Mouse (Mus musculus): ENCODE results near the gene Pigx.

The Pigx gene

GRCm38 (mm10) chr16:32099638-32100150, at the start of gene Pigx, which contains the start of gene Cep19:
Gene Pigx (minus strand): TSS chr16:32099740.
Gene Cep19 (plus strand): TSS chr16:32099800.
- ChIA-PET CTCF (interaction anchor here in 3 of 4 experiments (0.5 to 1.0 kb wide), 4 partner anchors 9 to 471 kb away, joined by 3 to 4 read pairs (median 4); no protein-coding TSS in a partner anchor), POLR2A (interaction anchor here in 3 of 4 experiments (0.6 to 2.6 kb wide), 27 partner anchors 9 to 1042 kb away, joined by 3 to 14 read pairs (median 4); partner anchors contain the start of genes Iqcg (in 1 of the 3), Pak2 (in 1 of the 3), Rpl35a (in 1 of the 3) and Senp5 (in 1 of the 3))

GRCm38 (mm10) chr16:32147589-32148207, 48.2 kb upstream of the Pigx start:
- POLR2A ChIA-PET = interaction anchor here in 3 of 4 experiments (0.6 to 1.7 kb wide), 13 partner anchors 11 to 145 kb away, joined by 3 to 13 read pairs (median 4); partner anchors contain the start of genes Fbxo45 (in 2 of the 3), Wdr53 (in 2 of the 3), Cep19 (in 1 of the 3) and Nrros (in 1 of the 3)

DNA sequence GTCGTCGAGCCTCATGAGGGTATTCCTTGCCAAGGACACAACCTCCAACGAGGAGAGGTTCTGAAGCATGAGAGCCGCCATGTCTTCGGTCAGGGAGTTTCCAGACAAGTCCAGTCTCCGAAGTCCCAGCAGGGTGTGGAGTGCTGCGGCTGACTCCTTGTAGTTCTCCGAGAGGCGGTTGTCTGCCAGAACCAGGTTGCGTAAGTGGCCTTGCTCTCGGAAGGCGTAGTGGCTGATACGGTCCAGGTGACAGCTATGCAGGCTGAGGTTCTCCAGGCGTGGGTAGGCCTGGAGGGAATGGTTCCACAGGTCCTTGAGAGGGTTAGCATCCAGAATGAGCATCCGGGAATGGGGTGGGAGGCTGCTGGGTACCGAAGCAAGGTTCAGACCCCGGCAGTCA, 45.1 kb upstream of the Pigx start:
- POLR2A ChIA-PET = interaction anchor here in 3 of 4 experiments (0.6 to 2.2 kb wide), 16 partner anchors 8 to 75 kb away, joined by 3 to 14 read pairs (median 4); no protein-coding TSS in a partner anchor

More at GRCm38 (mm10) chr16:32147589-32148207, 48.2 kb upstream of the Pigx start:
- CTCF ChIA-PET = interaction anchor here in 3 of 4 experiments (0.6 to 1.3 kb wide), 6 partner anchors 11 to 535 kb away, joined by 3 to 5 read pairs (median 4); no protein-coding TSS in a partner anchor

DNA sequence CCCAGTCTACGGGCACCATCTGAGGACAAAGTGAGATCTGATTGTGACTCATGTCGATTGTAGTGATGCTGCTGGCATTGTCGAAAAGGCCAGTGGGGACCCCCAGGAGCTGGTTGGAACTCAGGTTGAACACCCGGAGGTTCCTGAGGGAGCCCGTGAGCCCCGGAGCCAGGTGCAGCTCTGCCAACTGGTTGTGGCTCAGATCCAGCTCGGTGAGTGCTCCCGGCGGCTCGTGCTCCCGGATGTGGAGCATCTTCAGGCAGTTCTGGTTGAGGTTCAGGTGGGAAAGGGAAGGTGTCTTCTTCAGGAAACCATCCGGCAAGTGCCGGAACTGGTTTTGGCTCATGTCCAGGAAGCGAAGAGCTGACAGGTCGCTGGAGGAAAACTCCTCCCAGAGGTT, 44.2 kb upstream of the Pigx start:
- ChIA-PET POLR2A (interaction anchor here in 3 of 4 experiments (0.9 to 2.2 kb wide), 12 partner anchors 8 to 188 kb away, joined by 3 to 14 read pairs (median 4); partner anchors contain the start of gene Ubxn7 (in 1 of the 3)), CTCF (interaction anchor here in 1 of 4 experiments (0.9 to 1.2 kb wide), 2 partner anchors 22 to 200 kb away, joined by 3 to 4 read pairs; no protein-coding TSS in a partner anchor)

More for the DNA sequence above, 45.1 kb upstream of the Pigx start:
- CTCF ChIA-PET = interaction anchor here in 1 of 4 experiments (0.6 to 1.2 kb wide), 2 partner anchors 22 to 30 kb away, joined by 4 to 5 read pairs; no protein-coding TSS in a partner anchor

GRCm38 (mm10) chr16:32138954-32139353, 39.4 kb upstream of the Pigx start:
- POLR2A ChIA-PET = interaction anchor here in 2 of 4 experiments (1.3 to 1.7 kb wide), 3 partner anchors 9 to 13 kb away, joined by 4 to 8 read pairs (median 5); no protein-coding TSS in a partner anchor
- CTCF ChIA-PET = interaction anchor here in 1 of 4 experiments (0.5 kb wide), 1 partner anchor 893 kb away, joined by 3 read pairs; no protein-coding TSS in a partner anchor

GRCm38 (mm10) chr16:32135842-32136357, 36.4 kb upstream of the Pigx start:
- ChIA-PET POLR2A (interaction anchor here in 3 of 4 experiments (0.6 to 3.6 kb wide), 20 partner anchors 8 to 1980 kb away, joined by 3 to 23 read pairs (median 6); partner anchors contain the start of genes Cep19 (in 1 of the 3), Fbxo45 (in 1 of the 3), Nrros (in 1 of the 3) and Pigx (in 1 of the 3)), CTCF (interaction anchor here in 3 of 4 experiments (0.6 to 1.4 kb wide), 3 partner anchors 9 to 67 kb away, joined by 3 to 4 read pairs (median 3); no protein-coding TSS in a partner anchor)

DNA sequence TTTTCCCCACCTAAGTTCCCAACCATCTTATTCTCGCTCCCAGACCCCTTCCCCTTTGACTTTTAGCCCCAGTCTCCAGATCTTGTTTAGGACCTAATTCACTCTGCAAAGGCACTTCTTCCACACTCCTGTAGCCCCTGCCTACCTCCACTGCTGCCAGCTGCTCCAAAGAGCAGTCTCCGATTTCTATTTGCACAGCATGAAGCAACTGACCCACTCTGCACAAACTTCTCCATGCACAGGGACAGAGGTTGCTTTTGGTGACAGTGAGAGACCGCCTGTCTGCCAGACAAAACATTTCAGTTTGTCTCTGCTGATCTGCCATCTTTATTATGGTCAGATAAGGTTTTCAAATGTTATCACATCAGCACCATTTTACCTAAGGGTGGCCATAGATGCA, 33.6 kb upstream of the Pigx start:
- CTCF ChIA-PET = no interaction called here

GRCm38 (mm10) chr16:32130190-32130826, 30.8 kb upstream of the Pigx start:
- ChIA-PET POLR2A (interaction anchor here in 3 of 4 experiments (0.5 to 8.3 kb wide), 13 partner anchors 9 to 171 kb away, joined by 3 to 103 read pairs (median 4); partner anchors contain the start of gene Senp5 (in 1 of the 3)), CTCF (interaction anchor here in 1 of 4 experiments (1.5 kb wide), 1 partner anchor 47 kb away, joined by 3 read pairs; no protein-coding TSS in a partner anchor)

More for the DNA sequence above, 33.6 kb upstream of the Pigx start:
- POLR2A ChIA-PET = interaction anchor here in 1 of 4 experiments (0.7 to 1.2 kb wide), 3 partner anchors 9 to 20 kb away, joined by 3 to 4 read pairs (median 3); no protein-coding TSS in a partner anchor

- ChIA-PET POLR2A (interaction anchor here in 3 of 4 experiments (0.8 to 8.3 kb wide), 11 partner anchors 10 to 170 kb away, joined by 3 to 103 read pairs (median 4); partner anchors contain the start of gene Senp5 (in 1 of the 3)), CTCF (interaction anchor here in 1 of 4 experiments (1.4 to 1.5 kb wide), 2 partner anchors 13 to 48 kb away, joined by 3 to 4 read pairs; no protein-coding TSS in a partner anchor)
These were observed 30.1 kb upstream of the Pigx start for GRCm38 (mm10) chr16:32129449-32130189.

DNA sequence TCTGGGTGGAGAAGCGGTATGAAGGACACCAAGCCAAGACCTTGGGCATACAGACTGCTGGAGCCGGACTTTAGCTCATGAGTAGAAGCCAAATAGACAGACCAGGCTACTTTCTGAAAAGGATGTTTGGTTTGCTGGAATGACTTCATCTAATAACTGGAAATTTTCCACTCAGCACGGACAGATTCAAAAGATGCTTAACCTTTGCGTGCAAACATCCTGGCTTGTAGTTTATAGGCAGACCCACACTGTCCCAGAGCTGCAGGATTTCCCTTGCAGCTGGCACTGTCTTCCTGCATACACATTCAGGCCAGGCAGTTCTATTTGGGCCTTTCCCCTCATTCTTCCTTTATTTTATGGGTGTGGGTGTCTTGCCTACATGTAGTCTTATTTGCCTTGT, 27.5 kb upstream of the Pigx start:
- ChIA-PET POLR2A (interaction anchor here in 2 of 4 experiments (1.2 to 8.3 kb wide), 7 partner anchors 9 to 176 kb away, joined by 4 to 103 read pairs (median 8); partner anchors contain the start of gene Nrros (in 2 of the 2)), CTCF (interaction anchor here in 2 of 4 experiments (0.6 to 1.1 kb wide), 2 partner anchors 9 to 48 kb away, joined by 3 to 4 read pairs; no protein-coding TSS in a partner anchor)

DNA sequence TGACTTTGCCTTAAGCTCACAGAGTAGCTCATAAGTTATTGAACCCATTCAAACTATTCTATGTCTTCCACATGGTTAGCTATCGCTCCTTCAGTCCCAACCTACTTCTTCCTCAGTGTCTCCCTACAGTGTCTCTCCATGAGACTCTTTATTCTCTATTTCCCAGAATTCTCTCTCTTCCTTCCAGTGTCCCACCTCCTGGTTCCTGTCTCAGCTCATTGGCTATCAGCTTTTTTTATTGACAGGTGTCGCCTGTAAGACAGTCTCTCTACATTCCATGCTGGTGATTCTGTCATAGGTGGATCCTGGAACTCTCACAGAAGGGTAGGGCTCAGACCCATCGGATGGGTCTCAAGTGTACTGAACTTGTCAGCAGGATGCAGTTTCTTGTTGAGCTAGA, 25.8 kb upstream of the Pigx start:
- ChIA-PET POLR2A (interaction anchor here in 3 of 4 experiments (0.5 to 8.3 kb wide), 44 partner anchors 8 to 532 kb away, joined by 3 to 103 read pairs (median 4); partner anchors contain the start of genes Nrros (in 2 of the 3), Fbxo45 (in 1 of the 3), Senp5 (in 1 of the 3) and Wdr53 (in 1 of the 3)), CTCF (interaction anchor here (0.5 to 1.3 kb wide), 11 partner anchors 8 to 562 kb away, joined by 3 to 7 read pairs (median 4); partner anchors contain the start of gene Pcyt1a (in 1 of the 4))

DNA sequence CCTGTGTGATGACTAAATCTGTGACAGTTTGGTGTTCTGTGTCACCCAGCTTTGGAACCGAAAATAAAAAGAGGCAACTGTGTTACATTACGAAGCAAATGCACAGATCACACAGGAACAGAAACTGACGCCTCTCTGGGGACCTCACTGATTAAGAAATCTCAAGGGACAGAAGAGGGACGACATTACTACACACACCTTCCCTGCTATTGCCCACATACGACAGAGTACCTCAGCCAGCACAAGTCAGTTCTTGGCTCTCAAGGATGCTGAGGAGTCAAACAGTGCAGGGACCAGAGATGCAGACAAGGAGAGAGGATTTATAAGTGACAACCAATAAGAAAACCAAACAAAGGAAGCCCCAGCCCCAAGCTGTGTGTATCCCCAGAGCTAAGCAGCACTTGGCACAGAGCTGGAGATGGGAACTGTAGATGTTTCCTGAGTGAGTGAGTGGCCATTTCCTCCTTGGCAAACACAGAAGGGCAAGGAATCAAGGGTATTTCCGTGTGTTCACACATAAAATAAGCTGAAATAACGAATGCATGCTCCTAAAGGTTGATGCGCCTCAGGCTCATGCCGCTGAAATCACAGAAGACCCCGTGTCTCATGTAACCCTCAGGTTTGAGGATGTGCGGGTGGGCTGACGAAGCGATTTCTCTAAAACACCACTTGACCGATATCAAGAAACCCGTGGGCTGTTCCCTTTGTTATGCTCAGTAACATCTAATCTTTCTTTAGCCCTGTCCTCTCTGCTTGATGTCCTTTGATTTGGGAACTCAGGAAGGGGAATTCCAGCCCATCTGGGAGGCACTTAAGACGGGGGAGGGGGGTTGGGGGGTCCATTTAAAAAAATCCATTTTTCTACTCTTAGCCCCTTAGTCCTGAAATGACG, 25.1 kb upstream of the Pigx start:
- POLR2A ChIA-PET = interaction anchor here in 3 of 4 experiments (0.5 to 8.3 kb wide), 50 partner anchors 8 to 533 kb away, joined by 3 to 103 read pairs (median 4); partner anchors contain the start of genes Nrros (in 2 of the 3), Fbxo45 (in 1 of the 3), Senp5 (in 1 of the 3) and Wdr53 (in 1 of the 3)
- CTCF ChIA-PET = interaction anchor here (0.5 to 1.7 kb wide), 11 partner anchors 7 to 563 kb away, joined by 3 to 7 read pairs (median 4); partner anchors contain the start of gene Pcyt1a (in 1 of the 4)

DNA sequence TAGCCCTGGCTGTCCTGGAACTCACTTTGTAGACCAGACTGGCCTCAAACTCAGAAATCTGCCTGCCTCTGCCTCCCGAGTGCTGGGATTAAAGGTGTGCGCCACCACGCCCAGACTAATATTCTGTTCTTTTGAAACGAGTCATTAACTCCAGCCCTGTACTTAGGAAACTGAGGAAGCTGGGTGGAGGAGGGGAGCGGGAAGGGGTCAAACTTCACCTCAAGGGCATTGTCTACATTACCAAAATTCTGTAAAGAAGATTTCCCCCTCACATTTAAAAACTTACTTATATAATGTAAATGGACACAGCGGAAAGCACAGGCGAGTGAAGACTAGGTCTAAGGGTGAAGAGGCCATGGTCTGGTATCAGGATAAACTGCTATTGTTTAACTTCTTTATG, 24.5 kb upstream of the Pigx start:
- POLR2A ChIA-PET = interaction anchor here in 3 of 4 experiments (0.5 to 8.3 kb wide), 21 partner anchors 9 to 1249 kb away, joined by 3 to 103 read pairs (median 4); partner anchors contain the start of genes Fbxo45 (in 1 of the 3), Nrros (in 1 of the 3), Senp5 (in 1 of the 3) and Wdr53 (in 1 of the 3)
- CTCF ChIA-PET = interaction anchor here in 2 of 4 experiments (0.8 to 1.7 kb wide), 4 partner anchors 9 to 78 kb away, joined by 3 to 5 read pairs (median 3); no protein-coding TSS in a partner anchor

DNA sequence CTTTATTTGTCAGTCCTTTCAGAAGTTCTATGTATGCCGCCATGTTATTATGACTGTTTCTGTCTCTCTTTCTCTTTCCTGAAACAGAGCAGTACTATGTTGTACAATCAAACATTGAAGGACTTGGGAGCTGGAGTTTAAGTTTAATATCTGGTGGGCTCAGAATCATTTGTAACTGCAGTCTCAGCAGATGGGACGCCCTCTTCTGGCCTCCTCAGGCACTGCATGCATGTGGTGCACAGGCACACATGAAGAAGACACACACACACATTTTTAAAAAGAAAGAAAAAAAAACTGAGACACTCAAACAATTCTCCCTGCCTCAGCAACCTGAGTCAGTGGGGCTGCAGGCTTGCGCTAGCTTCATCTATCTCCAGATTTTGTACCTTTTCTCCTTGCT, 20.9 kb upstream of the Pigx start:
- CTCF ChIA-PET = interaction anchor here in 1 of 4 experiments (0.6 kb wide), 1 partner anchor 412 kb away, joined by 3 read pairs; no protein-coding TSS in a partner anchor
- POLR2A ChIA-PET = interaction anchor here in 2 of 4 experiments (0.6 to 0.8 kb wide), 2 partner anchors 12 to 585 kb away, joined by 3 read pairs; no protein-coding TSS in a partner anchor

GRCm38 (mm10) chr16:32116186-32116585, 16.6 kb upstream of the Pigx start:
- ChIA-PET CTCF (interaction anchor here in 3 of 4 experiments (1.0 to 1.6 kb wide), 9 partner anchors 9 to 383 kb away, joined by 3 to 7 read pairs (median 4); no protein-coding TSS in a partner anchor), POLR2A (interaction anchor here in 3 of 4 experiments (0.5 to 6.5 kb wide), 12 partner anchors 9 to 400 kb away, joined by 3 to 103 read pairs (median 3); partner anchors contain the start of gene Senp5 (in 1 of the 3))

Data from embryonic stem cell, embryonic (primary cell).